Mouse (Mus musculus) forebrain, embryonic 16.5 days (tissue): ENCODE data around the gene Plekhh3. TPM values are rescaled to one million over a fixed set of nuclear protein-coding genes. Genes with fewer than 3 reads are reported as not detected.

Experiments
- ATAC-seq: fragments of 200-750 bp; cut with Nextera tagmentation; 2 replicates; pipeline ENCODE4 v1.8.0; 2017; ENCODE audit warnings: mild to moderate bottlenecking, moderate library complexity
- H3K27ac ChIP-seq: fragments of 300-500 bp; sonication (generic); 2 replicates; pipeline ENCODE4 v1.5.1; 2014; ENCODE audit warnings: low read length, control low read depth
- H3K27me3 ChIP-seq: fragments of 300-500 bp; sonication (generic); replicated peaks from 2 replicates; pipeline ENCODE4 v1.6.1; 2014; ENCODE audit warnings: low read length; ENCODE audit not compliant: control insufficient read depth, insufficient read depth
- H3K36me3 ChIP-seq: fragments of 300-500 bp; sonication (generic); 2 replicates; pipeline ENCODE4 v1.6.1; 2014; ENCODE audit not compliant: control insufficient read depth, insufficient read depth
- H3K4me1 ChIP-seq: fragments of 300-500 bp; sonication (generic); replicated peaks from 2 replicates; pipeline ENCODE4 v1.6.1; 2014; ENCODE audit warnings: low read length; ENCODE audit not compliant: control insufficient read depth, insufficient read depth
- H3K4me2 ChIP-seq: fragments of 300-500 bp; sonication (generic); 2 replicates; pipeline ENCODE4 v1.6.1; 2014; ENCODE audit warnings: mild to moderate bottlenecking, low read length, control low read depth
- H3K4me3 ChIP-seq: fragments of 300-500 bp; sonication (generic); replicated peaks from 2 replicates; pipeline ENCODE4 v1.5.1; 2014; ENCODE audit warnings: mild to moderate bottlenecking, low read length, control low read depth
- H3K9ac ChIP-seq: fragments of 300-500 bp; sonication (generic); replicated peaks from 2 replicates; pipeline ENCODE4 v1.6.1; 2014; ENCODE audit warnings: low read depth, low read length, control low read depth
- H3K9me3 ChIP-seq: fragments of 300-500 bp; sonication (generic); 2 replicates; pipeline ENCODE4 v1.6.1; 2016; ENCODE audit warnings: low read length; ENCODE audit not compliant: control insufficient read depth
- WGBS: fragments of 180-500 bp; shearing (Covaris S2); extraction: QIAGEN DNeasy Blood & Tissue Kit; methylation state at CpG from one replicate; pipeline ENCODE4 v1.1.7; 2014; 5-methylcytosine and 5-hydroxymethylcytosine counted together
- polyA plus RNA-seq: library from polyadenylated mRNA; unstranded; fragments of >200 nt; fragmentation: Nextera tagmentation; extraction: Ambion mirVana; gene quantifications from 2 replicates; pipeline ENCODE4 v1.2.1, GENCODE M21; 2015

The Plekhh3 gene
- polyA plus RNA-seq, 1 experiment from 2014 or later = 4.8 TPM

- Histone ChIP-seq H3K4me2 (no peak overlapping the region), H3K27ac (no peak overlapping the region), H3K4me1 (peaks cover 38% of the 10 kb centered on the region), H3K27me3 (peaks cover 53% of the 10 kb centered on the region), H3K9me3 (no peaks in the 10 kb centered on the region), H3K9ac (no peak overlapping the region), H3K4me3 (no peak overlapping the region), H3K36me3 (peaks cover 2% of the 10 kb centered on the region; the same call in 1 of the 2 replicates)
- ATAC-seq = no peak
- 55% methylated on average over 8 of the region's 8 CpGs for WGBS
Observed at GRCm38 (mm10) chr11:101167963-101168300, 3.2 kb downstream of the Plekhh3 start.

DNA sequence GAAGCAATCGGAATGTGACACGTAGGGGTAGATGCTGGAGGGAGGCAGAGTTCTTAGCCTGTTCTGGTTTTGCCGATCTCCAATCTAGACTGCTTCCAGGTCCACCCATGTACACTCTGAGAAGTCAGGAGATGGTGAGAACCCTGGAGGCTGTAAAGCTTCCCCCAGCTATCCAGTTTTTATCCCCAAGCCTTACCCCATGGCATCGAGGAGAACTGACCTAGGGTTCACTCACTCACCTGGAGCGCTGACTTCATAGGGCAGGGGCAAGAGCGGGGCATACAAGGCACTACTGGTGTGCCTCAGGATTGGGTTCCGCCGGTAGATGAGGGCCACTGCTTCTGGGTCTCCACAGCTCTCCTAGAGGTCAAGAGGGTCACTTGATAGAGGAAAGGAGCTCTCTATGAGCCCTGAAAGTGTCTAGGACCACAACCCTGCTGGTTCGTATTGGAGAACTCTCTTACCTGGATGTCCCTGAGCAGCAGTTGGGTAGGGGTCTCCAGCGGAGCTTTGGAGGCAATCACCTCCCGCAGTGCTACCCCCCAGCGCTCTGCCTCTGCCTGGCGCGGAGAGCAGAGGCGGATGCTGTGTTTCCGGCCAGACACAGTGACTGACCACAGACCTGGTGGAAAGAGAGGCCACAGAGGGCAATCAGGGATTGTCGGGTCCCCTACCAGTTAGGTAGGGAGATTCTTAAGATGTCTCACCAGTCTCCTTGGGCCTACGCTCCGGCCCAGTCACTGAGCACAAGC, 3.8 kb downstream of the Plekhh3 start:
- no peak for ATAC-seq
- Histone ChIP-seq H3K4me2 (no peak overlapping the region), H3K27me3 (peaks cover 53% of the 10 kb centered on the region), H3K36me3 (peaks cover 2% of the 10 kb centered on the region; the same call in 1 of the 2 replicates), H3K9me3 (no peaks in the 10 kb centered on the region), H3K4me3 (no peak overlapping the region), H3K9ac (no peak overlapping the region), H3K27ac (no peak overlapping the region), H3K4me1 (peaks cover 34% of the 10 kb centered on the region)
- 55% methylated on average over 19 of the region's 19 CpGs for WGBS

GRCm38 (mm10) chr11:101166357-101166756, 4.8 kb downstream of the Plekhh3 start:
- Histone ChIP-seq H3K36me3 (peaks cover 2% of the 10 kb centered on the region; the same call in 1 of the 2 replicates), H3K9ac (no peak overlapping the region), H3K9me3 (no peaks in the 10 kb centered on the region), H3K27me3 (peaks cover 53% of the 10 kb centered on the region), H3K4me3 (no peak overlapping the region), H3K4me1 (peaks cover 27% of the 10 kb centered on the region), H3K4me2 (no peak overlapping the region), H3K27ac (no peak overlapping the region)
- 49% methylated on average over 14 of the region's 14 CpGs for WGBS
- ATAC-seq = no peak

GRCm38 (mm10) chr11:101164677-101165580, 6.2 kb downstream of the Plekhh3 start:
- Histone ChIP-seq H3K4me3 (no peak overlapping the region), H3K9ac (0 out of 2 replicates have a peak overlapping the region, but pooled peaks have one; percentile 10), H3K36me3 (peaks cover 2% of the 10 kb centered on the region; the same call in 1 of the 2 replicates), H3K4me2 (no peak overlapping the region), H3K27me3 (peaks cover 48% of the 10 kb centered on the region), H3K4me1 (peaks cover 17% of the 10 kb centered on the region), H3K27ac (no peak overlapping the region), H3K9me3 (no peaks in the 10 kb centered on the region)
- no peak for ATAC-seq
- WGBS = 28% methylated on average over 35 of the region's 35 CpGs

- WGBS = 18% methylated on average over 21 of the region's 21 CpGs
- Histone ChIP-seq H3K27me3 (peaks cover 48% of the 10 kb centered on the region), H3K4me1 (peaks cover 11% of the 10 kb centered on the region), H3K4me2 (peak overlapping the region; percentile 43), H3K9ac (0 out of 2 replicates have a peak overlapping the region, but pooled peaks have one; percentile 10), H3K4me3 (peak overlapping the region; percentile 13), H3K27ac (no peak overlapping the region), H3K36me3 (peaks cover 2% of the 10 kb centered on the region; the same call in 1 of the 2 replicates), H3K9me3 (no peaks in the 10 kb centered on the region)
- no peak for ATAC-seq
Observed at GRCm38 (mm10) chr11:101164351-101164665, 6.8 kb downstream of the Plekhh3 start.

- Histone ChIP-seq H3K27ac (no peak overlapping the region), H3K4me3 (peak overlapping the region; percentile 13), H3K4me2 (peak overlapping the region; percentile 43), H3K9ac (0 out of 2 replicates have a peak overlapping the region, but pooled peaks have one; percentile 10), H3K36me3 (peaks cover 2% of the 10 kb centered on the region; the same call in 1 of the 2 replicates), H3K27me3 (peaks cover 48% of the 10 kb centered on the region), H3K4me1 (peaks cover 11% of the 10 kb centered on the region), H3K9me3 (no peaks in the 10 kb centered on the region)
- 18% methylated on average over 49 of the region's 49 CpGs for WGBS
- ATAC-seq = no peak
Observed at GRCm38 (mm10) chr11:101163476-101164350, 7.4 kb downstream of the Plekhh3 start.

GRCm38 (mm10) chr11:101162772-101163171, 8.4 kb downstream of the Plekhh3 start:
- WGBS = 48% methylated on average over 5 of the region's 5 CpGs
- Histone ChIP-seq H3K4me1 (peaks cover 11% of the 10 kb centered on the region), H3K4me3 (no peak overlapping the region), H3K36me3 (peaks cover 2% of the 10 kb centered on the region; the same call in 1 of the 2 replicates), H3K27me3 (peaks cover 43% of the 10 kb centered on the region), H3K9ac (no peak overlapping the region), H3K27ac (no peak overlapping the region), H3K4me2 (no peak overlapping the region), H3K9me3 (no peaks in the 10 kb centered on the region)
- ATAC-seq = no peak

GRCm38 (mm10) chr11:101162301-101162700, 8.8 kb downstream of the Plekhh3 start:
- Histone ChIP-seq H3K27ac (no peak overlapping the region), H3K4me2 (no peak overlapping the region), H3K36me3 (peaks cover 2% of the 10 kb centered on the region; the same call in 1 of the 2 replicates), H3K9me3 (no peaks in the 10 kb centered on the region), H3K4me1 (peaks cover 11% of the 10 kb centered on the region), H3K4me3 (no peak overlapping the region), H3K9ac (no peak overlapping the region), H3K27me3 (peaks cover 39% of the 10 kb centered on the region)
- 60% methylated on average over 5 of the region's 5 CpGs for WGBS
- no peak for ATAC-seq
